Mouse (Mus musculus) thymus, adult 2 months (tissue): Measurements from ENCODE around the gene Speer4a. TPM values are rescaled to one million over a fixed set of nuclear protein-coding genes. Genes with fewer than 3 reads are reported as not detected.

Source experiments
- polyA plus RNA-seq: library from polyadenylated mRNA; depleted of rRNA; stranded (reverse); fragments of >200 nt; gene quantifications from 2 replicates; pipeline ENCODE4 v1.2.3, GENCODE M21; 2012; rRNA removed

The Speer4a gene
- polyA plus RNA-seq, 1 experiment = not detected

Other genes with a start within 250 kb of the Speer4a start
- not detected in 2 replicates for gene Gm21663, start 97.2 kb downstream of the Speer4a start, polyA plus RNA-seq
- not detected in 2 replicates for gene Gm21671, start 85.1 kb downstream of the Speer4a start, polyA plus RNA-seq
- gene Gm21680, start 66.9 kb downstream of the Speer4a start, polyA plus RNA-seq = not detected in 2 replicates
- 0.03 TPM in 1 of 2 replicates, not detected in the other for gene Gm21698, start 50.9 kb downstream of the Speer4a start, polyA plus RNA-seq
- not detected in 2 replicates for gene Gm1979, start 34.8 kb downstream of the Speer4a start, polyA plus RNA-seq
- gene Gm5862, start 16.6 kb downstream of the Speer4a start, polyA plus RNA-seq = not detected in 2 replicates
- gene Gm7347, start 19.0 kb upstream of the Speer4a start, polyA plus RNA-seq = not detected in 2 replicates
- gene Gm10471, start 49.7 kb upstream of the Speer4a start, polyA plus RNA-seq = not detected in 2 replicates
- 0.03 TPM in 1 of 2 replicates, not detected in the other for gene 5031410I06Rik, start 65.8 kb upstream of the Speer4a start, polyA plus RNA-seq
- not detected in 2 replicates for gene Gm10220, start 81.9 kb upstream of the Speer4a start, polyA plus RNA-seq
- 0.11 TPM in 1 of 2 replicates, not detected in the other for gene Gm7361, start 218.1 kb upstream of the Speer4a start, polyA plus RNA-seq